Mouse (Mus musculus): ENCODE measurements around the gene Rpl22.

GRCm38 (mm10) chr4:152298836-152299235 lies 26.7 kb upstream of the Rpl22 start:
- no peak for TF ChIP-seq UBTF (IDR thresholded peaks at IDR 0.05; ENCODE audit: low read depth, low read length)
- TF ChIP-seq MAFK (IDR thresholded peaks at IDR 0.05; ENCODE audit: insufficient replicate concordance, low read length), result no peak
- TF ChIP-seq POLR2A (IDR thresholded peaks at IDR 0.05; ENCODE audit: low read depth, low read length), result no peak
- no peak for TF ChIP-seq EP300 (IDR thresholded peaks at IDR 0.05; ENCODE audit: low read length)
- no peak for TF ChIP-seq CTCF (conservative IDR thresholded peaks at IDR 0.05 in 1 of 2, IDR thresholded peaks at IDR 0.05 in 1 of 2; ENCODE audit: low read depth in 2 of 2, low read length in 2 of 2)
- no peak for TF ChIP-seq CHD2 (IDR thresholded peaks at IDR 0.05; ENCODE audit: low read length)
- no peak for TF ChIP-seq SIN3A (IDR thresholded peaks at IDR 0.05; ENCODE audit: low read length)
- no peak for TF ChIP-seq TBP (conservative IDR thresholded peaks at IDR 0.05; ENCODE audit: low read depth, low read length)
- TF ChIP-seq TCF12 (IDR thresholded peaks at IDR 0.05; ENCODE audit: low read depth, low read length), result no peak
- TF ChIP-seq NELFE (IDR thresholded peaks at IDR 0.05; ENCODE audit: low read depth, low read length), result no peak
- no peak for TF ChIP-seq ELF1 (IDR thresholded peaks at IDR 0.05; ENCODE audit: low read depth, low read length)
- TF ChIP-seq ZMIZ1 (IDR thresholded peaks at IDR 0.05; ENCODE audit: low read depth, low read length), result no peak
- no peak for TF ChIP-seq MXI1 (IDR thresholded peaks at IDR 0.05; ENCODE audit: low read depth, low read length)
- TF ChIP-seq MAX (IDR thresholded peaks at IDR 0.05; ENCODE audit: low read length), result no peak
